Mouse (Mus musculus) hindbrain, embryonic 13.5 days (tissue): ENCODE data around the gene Vmn1r174. TPM values are rescaled to one million over a fixed set of nuclear protein-coding genes. Genes with fewer than 3 reads are reported as not detected.
"Not testable (repeated sequence)": the region's sequence is repeated elsewhere in the genome, so short reads cannot be mapped to it uniquely, and the experiment has no call there.

Source experiments
- ATAC-seq: fragments of 200-750 bp; cut with Nextera tagmentation; 2 replicates; pipeline ENCODE4 v1.8.0; 2017; ENCODE audit warnings: moderate TSS enrichment; ENCODE audit not compliant: low FRiP score
- H3K27ac ChIP-seq: fragments of 300-500 bp; sonication (generic); 2 replicates; pipeline ENCODE4 v1.5.1; 2015; ENCODE audit warnings: inconsistent platforms, mild to moderate bottlenecking, moderate library complexity
- H3K27me3 ChIP-seq: fragments of 300-500 bp; sonication (generic); 2 replicates; pipeline ENCODE4 v1.6.1; 2015; ENCODE audit warnings: mild to moderate bottlenecking, inconsistent platforms
- H3K36me3 ChIP-seq: fragments of 300-500 bp; sonication (generic); 2 replicates; pipeline ENCODE4 v1.6.1; 2015; ENCODE audit warnings: mild to moderate bottlenecking, inconsistent platforms
- H3K4me1 ChIP-seq: fragments of 300-500 bp; sonication (generic); replicated peaks from 2 replicates; pipeline ENCODE4 v1.6.1; 2015; ENCODE audit warnings: inconsistent platforms
- H3K4me2 ChIP-seq: fragments of 300-500 bp; sonication (generic); 2 replicates; pipeline ENCODE4 v1.6.1; 2015; ENCODE audit warnings: inconsistent platforms, mild to moderate bottlenecking, moderate library complexity
- H3K4me3 ChIP-seq: fragments of 300-500 bp; sonication (generic); 2 replicates; pipeline ENCODE4 v1.5.1; 2015; ENCODE audit warnings: mild to moderate bottlenecking, inconsistent platforms
- H3K9ac ChIP-seq: fragments of 300-500 bp; sonication (generic); 2 replicates; pipeline ENCODE4 v1.6.1; 2015; ENCODE audit warnings: mild to moderate bottlenecking, inconsistent platforms
- H3K9me3 ChIP-seq: fragments of 300-500 bp; sonication (generic); 2 replicates; pipeline ENCODE4 v1.6.1; 2016; ENCODE audit warnings: inconsistent platforms
- WGBS: fragments of 180-500 bp; shearing (Covaris S2); methylation state at CpG from one replicate; pipeline ENCODE4 v1.1.7; 2015; 5-methylcytosine and 5-hydroxymethylcytosine counted together
- polyA plus RNA-seq: library from polyadenylated mRNA; unstranded; fragments of >200 nt; fragmentation: Nextera tagmentation; extraction: Ambion mirVana; gene quantifications from 2 replicates; pipeline ENCODE4 v1.2.1, GENCODE M21; 2015

The Vmn1r174 gene
- not detected in 2 replicates for polyA plus RNA-seq

- not testable (repeated sequence) for H3K4me2 ChIP-seq, ATAC-seq, H3K4me1 ChIP-seq, H3K36me3 ChIP-seq, H3K27me3 ChIP-seq, H3K9ac ChIP-seq, H3K4me3 ChIP-seq, H3K9me3 ChIP-seq, H3K27ac ChIP-seq
- 57% methylated on average over 1 of the region's 1 CpGs for WGBS
These were observed at the start of gene Vmn1r174 for GRCm38 (mm10) chr7:23751970-23752369. Gene Vmn1r174 (plus strand): TSS chr7:23752270.

- H3K27me3 ChIP-seq = no peaks in the 10 kb centered on the region
- H3K4me2 ChIP-seq = no peak overlapping the region
- H3K9me3 ChIP-seq = peaks cover 64% of the 10 kb centered on the region
- no peak overlapping the region for H3K9ac ChIP-seq
- no peaks in the 10 kb centered on the region for H3K4me1 ChIP-seq
- no peaks in the 10 kb centered on the region for H3K36me3 ChIP-seq
- H3K27ac ChIP-seq = no peak overlapping the region
- ATAC-seq = no peak
- 82% methylated on average over 6 of the region's 6 CpGs for WGBS
- no peak overlapping the region for H3K4me3 ChIP-seq
These were observed 32.5 kb downstream of the Vmn1r174 start for GRCm38 (mm10) chr7:23784526-23784925.

- ATAC-seq, H3K36me3 ChIP-seq, H3K27ac ChIP-seq, H3K4me1 ChIP-seq, H3K4me3 ChIP-seq, H3K27me3 ChIP-seq, H3K9ac ChIP-seq, H3K4me2 ChIP-seq: not testable (repeated sequence)
- H3K9me3 ChIP-seq = peaks cover 21% of the 10 kb centered on the region
These were observed 58.5 kb downstream of the Vmn1r174 start, which contains the start of gene Vmn1r175 for GRCm38 (mm10) chr7:23810543-23810942. Gene Vmn1r175 (minus strand): TSS chr7:23810643.

Other genes with a start within 250 kb of the Vmn1r174 start
- gene Vmn1r167, start 245.1 kb upstream of the Vmn1r174 start, polyA plus RNA-seq = not detected in 2 replicates
- gene Vmn1r168, start 212.5 kb upstream of the Vmn1r174 start, polyA plus RNA-seq = not detected in 2 replicates
- not detected in 2 replicates for gene Vmn1r169, start 176.7 kb upstream of the Vmn1r174 start, polyA plus RNA-seq
- not detected in 2 replicates for gene Vmn1r170, start 146.1 kb upstream of the Vmn1r174 start, polyA plus RNA-seq
- gene Vmn1r171, start 121.5 kb upstream of the Vmn1r174 start, polyA plus RNA-seq = not detected in 2 replicates
- gene Vmn1r172, start 94.0 kb upstream of the Vmn1r174 start, polyA plus RNA-seq = not detected in 2 replicates
- gene Vmn1r173, start 51.6 kb upstream of the Vmn1r174 start, polyA plus RNA-seq = not detected in 2 replicates
- not detected in 2 replicates for gene Vmn1r175, start 58.4 kb downstream of the Vmn1r174 start, polyA plus RNA-seq
- not detected in 2 replicates for gene Vmn1r176, start 85.1 kb downstream of the Vmn1r174 start, polyA plus RNA-seq
- gene Vmn1r177, start 114.2 kb downstream of the Vmn1r174 start, polyA plus RNA-seq = not detected in 2 replicates
- gene Vmn1r178, start 139.7 kb downstream of the Vmn1r174 start, polyA plus RNA-seq = not detected in 2 replicates
- gene Vmn1r179, start 174.7 kb downstream of the Vmn1r174 start, polyA plus RNA-seq = not detected in 2 replicates
- gene Vmn1r180, start 198.4 kb downstream of the Vmn1r174 start, polyA plus RNA-seq = not detected in 2 replicates
- not detected in 2 replicates for gene Vmn1r181, start 222.3 kb downstream of the Vmn1r174 start, polyA plus RNA-seq
- not detected in 2 replicates for gene V1rd19, start 249.4 kb downstream of the Vmn1r174 start, polyA plus RNA-seq